ENCODE assay signal across 9 mouse cellular contexts in genomic region chr2:128566304-128567147, GRCm38 (mm10). TPM values are rescaled to one million over a fixed set of nuclear protein-coding genes. Genes with fewer than 3 reads are reported as not detected.
A peak's percentile ranks its signal among the peaks of the same experiment; 100 is the strongest.
DNase-seq lines count a peak whose midpoint lies in the region; TF ChIP-seq lines count a peak whose summit lies in the region.
"Had no signal": no experiment of that assay in that cellular context is flagged by ENCODE, and none has a peak within 500 bp of the region (broad histone marks: within the 10 kb centered on the region; RNA-seq: fewer than 3 reads in every experiment).

No protein-coding gene starts in this region.

- no peak overlapping the region for H3K4me3 ChIP-seq in MEL (ENCODE audit: control insufficient read depth in 1 of 2, insufficient read depth in 1 of 2, low read depth in 2 of 2, low read length in 2 of 2)
- H3K4me3 ChIP-seq in limb, embryonic 10.5 days = no peak overlapping the region

- no peaks in the 10 kb centered on the region for H3K36me3 ChIP-seq in MEL (ENCODE audit: control insufficient read depth in 1 of 2, insufficient read depth in 2 of 2, low read length in 2 of 2)
- no peaks in the 10 kb centered on the region for H3K36me3 ChIP-seq in limb, embryonic 10.5 days

- no peak for TF ChIP-seq POLR2A in MEL (IDR thresholded peaks at IDR 0.05; ENCODE audit: control insufficient read depth in 1 of 2, insufficient read depth in 1 of 2, low read depth in 1 of 2, low read length in 2 of 2, poor library complexity in 1 of 2)

- no peaks in the 10 kb centered on the region for H3K4me1 ChIP-seq in MEL (ENCODE audit: control insufficient read depth in 1 of 2, insufficient read depth in 2 of 2, low read length in 2 of 2)
- H3K4me1 ChIP-seq in limb, embryonic 10.5 days = peaks cover 40% of the 10 kb centered on the region

- WGBS in limb, embryonic 10.5 days = 71% methylated on average over 10 of the region's 10 CpGs

- DNase-seq in kidney, adult 18-20 months = peak; percentile 20
- DNase-seq in kidney, adult 11 months = no peak
- peak; percentile 10 for DNase-seq in MEL (ENCODE audit: low read depth, low spot score)
- DNase-seq in cerebellum, adult 8-10 months = peak; percentile 19
- no peak for DNase-seq in limb, embryonic 10.5 days (ENCODE audit: low spot score)
- DNase-seq in thymus, postnatal 25 days = peak; percentile 20
- no peak for DNase-seq in neural tube, embryonic 10.5 days (ENCODE audit: extremely low spot score, low spot score)
- no peak for DNase-seq in Muller cell, postnatal 12 days (ENCODE audit: inconsistent ontology term)

- no peaks in the 10 kb centered on the region for H3K79me2 ChIP-seq in MEL (ENCODE audit: control insufficient read depth, insufficient read depth, low read length, poor library complexity)

- H3K27ac ChIP-seq in MEL (ENCODE audit: control insufficient read depth, low read depth, low read length) = no peak overlapping the region
- peak overlapping the region; percentile 36; the same call in 1 of the 2 replicates for H3K27ac ChIP-seq in limb, embryonic 10.5 days

- H3K9ac ChIP-seq in MEL (ENCODE audit: control insufficient read depth, low read depth, low read length, poor library complexity, severe bottlenecking) = no peak overlapping the region

- peak in 2 of 3 experiments; percentile 18 to 46; a peak in 3 of 6 replicates for TF ChIP-seq CTCF in MEL (IDR thresholded peaks at IDR 0.05 in 2 of 3, conservative IDR thresholded peaks at IDR 0.05 in 1 of 3; ENCODE audit: control insufficient read depth in 1 of 3, insufficient read depth in 1 of 3, low read depth in 2 of 3, low read length in 3 of 3, poor library complexity in 1 of 3, severe bottlenecking in 1 of 3)

- no peak for TF ChIP-seq RAD21 in MEL (IDR thresholded peaks at IDR 0.05; ENCODE audit: low read depth, low read length)

- no peaks in the 10 kb centered on the region for H3K9me3 ChIP-seq in MEL (replicated peaks; ENCODE audit: insufficient read depth, low read length)
- H3K9me3 ChIP-seq in limb, embryonic 10.5 days (replicated peaks) = no peaks in the 10 kb centered on the region

- no peaks in the 10 kb centered on the region for H3K27me3 ChIP-seq in MEL (ENCODE audit: control insufficient read depth in 1 of 2, insufficient read depth in 2 of 2, low read length in 2 of 2)
- H3K27me3 ChIP-seq in limb, embryonic 10.5 days (ENCODE audit: low read depth, poor library complexity, severe bottlenecking) = no peaks in the 10 kb centered on the region

- no peak for TF ChIP-seq EP300 in MEL (IDR thresholded peaks at IDR 0.05; ENCODE audit: low read depth in 1 of 2, low read length in 2 of 2)

TF ChIP-seq in MEL, 35 proteins besides CTCF, POLR2A, EP300 and RAD21:
- TF ChIP-seq MAFK (IDR thresholded peaks at IDR 0.05; ENCODE audit: borderline replicate concordance, low read depth, low read length) (no peak), ZC3H11A (IDR thresholded peaks at IDR 0.05; ENCODE audit: low read depth, low read length) (no peak), ETS1 (IDR thresholded peaks at IDR 0.05; ENCODE audit: low read depth, low read length) (no peak), MAX (IDR thresholded peaks at IDR 0.05; ENCODE audit: low read length) (no peak), MEF2A (IDR thresholded peaks at IDR 0.05; ENCODE audit: extremely low read depth, insufficient replicate concordance, low read depth, low read length, poor library complexity, severe bottlenecking) (no peak), ZNF384 (IDR thresholded peaks at IDR 0.05; ENCODE audit: low read depth, low read length) (no peak), POLR2AphosphoS2 (IDR thresholded peaks at IDR 0.05; ENCODE audit: low read length) (no peak), CHD2 (IDR thresholded peaks at IDR 0.05; ENCODE audit: low read length) (no peak), GATA1 (IDR thresholded peaks at IDR 0.05; ENCODE audit: low read depth, low read length) (no peak), RCOR1 (IDR thresholded peaks at IDR 0.05; ENCODE audit: low read depth, low read length) (no peak), JUND (IDR thresholded peaks at IDR 0.05; ENCODE audit: low read depth, low read length) (no peak), USF2 (IDR thresholded peaks at IDR 0.05; ENCODE audit: borderline replicate concordance in 1 of 2, insufficient read depth in 1 of 2, low read depth in 1 of 2, low read length in 2 of 2) (no peak), POLR2AphosphoS5 (IDR thresholded peaks at IDR 0.05; ENCODE audit: borderline replicate concordance, low read depth, low read length) (no peak)

RNA-seq across cellular contexts. Expression of gene Spdye4c, which starts 24.5 kb away (rescaled TPM):
- not detected in 2 replicates for total RNA-seq in MEL (2012; rRNA removed)
- polyA plus RNA-seq in MEL (2012; ENCODE audit: insufficient read depth in 1 of 2, insufficient read length in 2 of 2, low read depth in 1 of 2, low replicate concordance in 2 of 2, missing spikeins in 1 of 2) = not detected
- polyA plus RNA-seq in limb, embryonic 10.5 days (2016; fragmentation: Nextera tagmentation; extraction: Ambion mirVana) = not detected in 2 replicates
- total RNA-seq: neutrophil, adult 5-6 weeks had no signal

Comparison
In these comparisons a context has a peak if more than half of its experiments do, and no peak if none do; other contexts are left out.
1. DNase-seq: peak in kidney, adult 18-20 months (single experiment), MEL (single experiment), cerebellum, adult 8-10 months (single experiment) and thymus, postnatal 25 days (single experiment); none in kidney, adult 11 months (single experiment), limb, embryonic 10.5 days (single experiment), neural tube, embryonic 10.5 days (single experiment) and Muller cell, postnatal 12 days (single experiment).